Comparison of ENCODE assay signal across 22 mouse cellular contexts in the genomic region with DNA sequence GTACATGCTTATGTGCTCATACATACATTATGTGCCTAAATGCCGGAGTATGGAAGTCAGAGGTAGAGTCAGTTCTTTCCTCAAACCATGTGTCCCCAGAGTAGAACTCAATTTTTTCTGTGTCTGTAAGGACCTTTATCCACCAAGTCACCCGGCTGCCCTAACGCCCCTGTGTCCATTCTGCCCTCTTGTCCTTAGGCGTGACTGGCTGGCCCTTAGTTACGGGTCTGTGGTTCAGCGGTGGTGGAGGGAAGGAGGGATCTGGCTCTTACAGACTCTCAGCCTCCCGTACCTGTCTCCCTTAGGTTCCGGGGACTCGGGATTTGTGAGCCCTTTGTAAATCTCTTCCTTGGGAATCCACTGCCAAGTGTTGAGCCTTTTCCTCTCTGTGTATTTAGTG. TPM values are rescaled to one million over a fixed set of nuclear protein-coding genes. Genes with fewer than 3 reads are reported as not detected.
DNase-seq lines count a peak whose midpoint lies in the region; ATAC-seq and TF ChIP-seq lines count a peak whose summit lies in the region.
"Had no signal": no experiment of that assay in that cellular context is flagged by ENCODE, and none has a peak within 500 bp of the region (broad histone marks: within the 10 kb centered on the region; RNA-seq: fewer than 3 reads in every experiment).

No protein-coding gene starts in this region.

- H3K36me3 ChIP-seq in kidney, embryonic 15.5 days, result peaks cover 32% of the 10 kb centered on the region
- H3K36me3 ChIP-seq in embryonic facial prominence, embryonic 10.5 days (replicated peaks), result peaks cover 60% of the 10 kb centered on the region

- TF ChIP-seq CTCF in layer of hippocampus, adult 2 months (conservative IDR thresholded peaks at IDR 0.05), result no peak

- H3K4me2 ChIP-seq in kidney, embryonic 15.5 days, result no peak overlapping the region
- H3K4me2 ChIP-seq: forebrain, embryonic 15.5 days; hindbrain, embryonic 13.5 days; limb, embryonic 12.5 days; liver, embryonic 15.5 days; midbrain, embryonic 12.5 days had no signal

- ATAC-seq in kidney, embryonic 15.5 days (replicated peaks; ENCODE audit: low FRiP score), result no peak
- ATAC-seq: activated CD4-positive, CD25-positive, alpha-beta regulatory T cell, adult 4 months; forebrain, embryonic 15.5 days had no signal

- H3K9ac ChIP-seq in kidney, embryonic 15.5 days, result no peak overlapping the region
- H3K9ac ChIP-seq: forebrain, embryonic 15.5 days; hindbrain, embryonic 13.5 days; limb, embryonic 12.5 days; liver, embryonic 15.5 days; midbrain, embryonic 12.5 days had no signal

- no peak for DNase-seq in layer of hippocampus, adult 2 months (ENCODE audit: low spot score in 2 of 2)
- no peak for DNase-seq in layer of hippocampus, postnatal 10 days (ENCODE audit: low spot score in 2 of 2)
- DNase-seq in kidney, adult 11 months, result peak; percentile 60
- DNase-seq in kidney, postnatal 36 days, result peak; percentile 67 to 73
- no peak for DNase-seq in adipocyte (ENCODE audit: low spot score)
- no peak for DNase-seq in gastrocnemius, postnatal 10 days
- no peak for DNase-seq in embryonic facial prominence, embryonic 10.5 days (ENCODE audit: low spot score)
- DNase-seq: adrenal gland, postnatal 25 days; cerebellum, adult 9-10 months; gastrocnemius, postnatal 36 days; heart, postnatal 36 days; lung, postnatal 10 days; thymus, adult 2 months; thymus, postnatal 4 days had no signal

- H3K27me3 ChIP-seq in kidney, embryonic 15.5 days, result no peaks in the 10 kb centered on the region
- H3K27me3 ChIP-seq in embryonic facial prominence, embryonic 10.5 days (replicated peaks; ENCODE audit: low read depth, poor library complexity, severe bottlenecking), result no peaks in the 10 kb centered on the region
- H3K27me3 ChIP-seq: forebrain, embryonic 15.5 days; hindbrain, embryonic 13.5 days; limb, embryonic 12.5 days; liver, embryonic 15.5 days; midbrain, embryonic 12.5 days had no signal

- H3K4me1 ChIP-seq in kidney, embryonic 15.5 days, result peaks cover 18% of the 10 kb centered on the region
- peaks cover 18% of the 10 kb centered on the region for H3K4me1 ChIP-seq in embryonic facial prominence, embryonic 10.5 days
- H3K4me1 ChIP-seq: hindbrain, embryonic 13.5 days had no signal

- H3K9me3 ChIP-seq in kidney, embryonic 15.5 days (replicated peaks), result no peaks in the 10 kb centered on the region
- H3K9me3 ChIP-seq in embryonic facial prominence, embryonic 10.5 days, result no peaks in the 10 kb centered on the region
- H3K9me3 ChIP-seq: forebrain, embryonic 15.5 days; hindbrain, embryonic 13.5 days; limb, embryonic 12.5 days; liver, embryonic 15.5 days; midbrain, embryonic 12.5 days had no signal

- no peak overlapping the region for H3K4me3 ChIP-seq in layer of hippocampus, adult 2 months
- H3K4me3 ChIP-seq in kidney, embryonic 15.5 days (replicated peaks), result no peak overlapping the region
- H3K4me3 ChIP-seq in embryonic facial prominence, embryonic 10.5 days, result no peak overlapping the region
- H3K4me3 ChIP-seq: forebrain, embryonic 15.5 days; hindbrain, embryonic 13.5 days; limb, embryonic 12.5 days; liver, embryonic 15.5 days; midbrain, embryonic 12.5 days had no signal

- 51% methylated on average over 9 of the region's 9 CpGs for WGBS in kidney, embryonic 15.5 days
- 79% methylated on average over 9 of the region's 9 CpGs for WGBS in embryonic facial prominence, embryonic 10.5 days

- H3K27ac ChIP-seq in layer of hippocampus, adult 2 months, result peak overlapping the region; percentile 43; the same call in 1 of the 2 replicates
- 0 out of 2 replicates have a peak overlapping the region, but pooled peaks have one; percentile 14 for H3K27ac ChIP-seq in kidney, embryonic 15.5 days
- H3K27ac ChIP-seq in embryonic facial prominence, embryonic 10.5 days (replicated peaks), result no peak overlapping the region
- H3K27ac ChIP-seq: forebrain, embryonic 15.5 days; hindbrain, embryonic 13.5 days; limb, embryonic 12.5 days; liver, embryonic 15.5 days; midbrain, embryonic 12.5 days had no signal

RNA-seq across cellular contexts. Expression of gene Wipf2, which starts 13.6 kb away (rescaled TPM):
- total RNA-seq in layer of hippocampus, adult 2 months (2021), result 10 to 100 TPM; 68.6 to 70.9 TPM
- 10 to 100 TPM; 29.7 to 30.9 TPM for total RNA-seq in layer of hippocampus, postnatal 10 days (2021)
- 4.2 and 5.2 TPM in 2 replicates for polyA plus RNA-seq in kidney, embryonic 15.5 days (2015; fragmentation: Nextera tagmentation; extraction: Ambion mirVana)
- 1 to 10 TPM; 6.3 to 9.0 TPM for total RNA-seq in gastrocnemius, postnatal 10 days (2021)
- 5.0 and 5.4 TPM in 2 replicates for polyA plus RNA-seq in embryonic facial prominence, embryonic 10.5 days (2016; fragmentation: Nextera tagmentation; extraction: Ambion mirVana)

RNA-seq across cellular contexts. Expression of gene Cdc6, which starts 30.6 kb away (rescaled TPM):
- total RNA-seq in layer of hippocampus, adult 2 months (2021), result under 1 TPM; 0.52 to 0.64 TPM
- total RNA-seq in layer of hippocampus, postnatal 10 days (2021), result 1 to 10 TPM; 1.1 to 2.2 TPM
- 36.3 and 39.1 TPM in 2 replicates for polyA plus RNA-seq in kidney, embryonic 15.5 days (2015; fragmentation: Nextera tagmentation; extraction: Ambion mirVana)
- 1 to 10 TPM; 2.3 to 3.5 TPM for total RNA-seq in gastrocnemius, postnatal 10 days (2021)
- polyA plus RNA-seq in embryonic facial prominence, embryonic 10.5 days (2016; fragmentation: Nextera tagmentation; extraction: Ambion mirVana), result 65.1 and 69.1 TPM in 2 replicates

RNA-seq across cellular contexts. Expression of gene Rapgefl1, which starts 40.4 kb away (rescaled TPM):
- 100 to 1,000 TPM; 213 to 240 TPM for total RNA-seq in layer of hippocampus, adult 2 months (2021)
- total RNA-seq in layer of hippocampus, postnatal 10 days (2021), result 100 to 1,000 TPM; 148 to 154 TPM
- 1.6 and 1.7 TPM in 2 replicates for polyA plus RNA-seq in kidney, embryonic 15.5 days (2015; fragmentation: Nextera tagmentation; extraction: Ambion mirVana)
- 1 to 10 TPM; 1.9 to 2.6 TPM for total RNA-seq in gastrocnemius, postnatal 10 days (2021)
- polyA plus RNA-seq in embryonic facial prominence, embryonic 10.5 days (2016; fragmentation: Nextera tagmentation; extraction: Ambion mirVana), result 1.4 and 1.8 TPM in 2 replicates
- total RNA-seq: monocyte, adult 5-6 weeks had no signal

RNA-seq across cellular contexts. Expression of gene Rara, which starts 50.6 kb away (rescaled TPM):
- total RNA-seq in layer of hippocampus, adult 2 months (2021), result 10 to 100 TPM; 15.4 to 19.0 TPM
- 10 to 100 TPM; 21.7 to 24.0 TPM for total RNA-seq in layer of hippocampus, postnatal 10 days (2021)
- polyA plus RNA-seq in kidney, embryonic 15.5 days (2015; fragmentation: Nextera tagmentation; extraction: Ambion mirVana), result 29.3 and 32.1 TPM in 2 replicates
- 10 to 100 TPM; 22.6 to 31.5 TPM for total RNA-seq in gastrocnemius, postnatal 10 days (2021)
- polyA plus RNA-seq in embryonic facial prominence, embryonic 10.5 days (2016; fragmentation: Nextera tagmentation; extraction: Ambion mirVana), result 34.0 and 35.6 TPM in 2 replicates

Comparison
In these comparisons a context has a peak if more than half of its experiments do, and no peak if none do; other contexts are left out.
1. DNase-seq: peak in kidney, adult 11 months (single experiment) and kidney, postnatal 36 days (2 of 2); none in layer of hippocampus, adult 2 months (0 of 2), layer of hippocampus, postnatal 10 days (0 of 2), adipocyte (single experiment), gastrocnemius, postnatal 10 days (single experiment) and embryonic facial prominence, embryonic 10.5 days (single experiment).
2. RNA of gene Rapgefl1, which starts 40.4 kb away (total RNA-seq): 213 to 240 TPM in layer of hippocampus, adult 2 months and 148 to 154 TPM in layer of hippocampus, postnatal 10 days; 1.9 to 2.6 TPM in gastrocnemius, postnatal 10 days; every median in the first group is over 10 times any median in the second.